Mouse (Mus musculus): Measurements from ENCODE around the gene Slc1a2.

Slc1a2 gene

DNA sequence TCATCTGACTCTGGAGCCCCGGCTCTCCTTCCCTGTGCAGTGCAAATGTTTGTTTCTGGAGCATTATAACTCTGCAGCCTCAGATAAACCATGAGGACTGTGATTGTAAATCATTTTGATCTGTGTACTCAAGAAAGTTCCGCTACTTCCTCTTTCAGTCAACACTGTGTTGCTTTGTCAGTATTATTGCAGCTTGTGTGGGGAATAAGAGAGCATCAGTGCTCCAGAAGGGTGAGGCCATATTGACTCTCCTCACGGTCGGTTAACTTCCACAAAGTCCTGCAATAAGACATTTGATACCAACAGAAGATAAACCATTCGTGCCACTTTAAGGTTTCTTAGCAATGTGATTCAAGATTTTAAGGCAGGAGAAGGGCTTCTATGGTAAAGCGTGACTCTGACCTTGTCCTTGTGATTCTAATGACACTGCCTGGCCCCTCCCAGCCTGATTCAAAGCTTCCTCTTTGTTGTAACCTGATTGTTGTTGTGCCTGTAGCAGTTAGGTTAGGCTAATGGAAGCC lies 156.9 kb downstream of the Slc1a2 start:
- DNase-seq (ENCODE audit: low spot score in 2 of 2), result no peak

DNA sequence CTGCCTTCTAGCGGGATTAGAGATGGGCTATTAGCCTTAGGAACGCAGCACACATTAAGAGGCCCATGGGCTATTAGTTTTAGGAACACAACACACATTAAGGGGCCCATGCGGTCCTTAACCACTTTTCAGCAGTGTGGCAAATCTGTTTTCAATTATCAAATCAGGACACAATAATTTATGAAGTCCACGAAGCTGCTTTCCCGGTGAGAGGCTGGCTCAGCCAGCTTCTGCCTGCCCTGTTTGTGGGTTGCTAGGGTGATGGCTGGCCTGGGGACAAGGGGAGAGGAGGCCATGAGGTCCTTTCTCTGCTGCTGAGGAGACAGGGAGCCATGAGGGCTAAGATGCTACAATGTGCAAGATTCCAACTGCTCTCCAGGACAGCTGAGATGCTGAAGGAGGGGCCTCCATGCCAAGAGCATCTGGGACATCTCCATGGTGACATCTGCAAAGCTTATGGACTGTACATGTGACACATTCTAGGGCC lies 161.8 kb downstream of the Slc1a2 start:
- DNase-seq (ENCODE audit: low spot score in 2 of 2), result no peak

DNA sequence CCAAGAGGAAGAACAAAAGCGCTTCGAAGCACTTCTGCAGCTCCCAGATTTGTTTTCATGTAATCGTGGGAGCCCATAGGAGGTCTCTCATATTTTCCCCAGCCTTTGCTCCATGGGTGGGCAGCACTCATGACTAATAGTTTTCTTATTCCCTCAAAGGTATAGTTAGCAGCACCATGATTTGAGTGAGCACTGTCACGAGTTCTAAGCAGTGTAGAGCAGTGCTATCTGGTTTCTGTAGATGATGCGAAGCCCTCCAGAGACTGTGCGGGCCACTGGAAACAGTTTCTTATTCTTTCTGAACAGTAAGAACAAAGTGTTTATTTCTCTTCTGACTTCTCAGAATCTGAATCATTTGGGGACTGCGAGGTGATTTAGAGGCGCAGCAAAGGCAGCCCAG lies 162.3 kb downstream of the Slc1a2 start:
- no peak for DNase-seq (ENCODE audit: low spot score in 2 of 2)

DNA sequence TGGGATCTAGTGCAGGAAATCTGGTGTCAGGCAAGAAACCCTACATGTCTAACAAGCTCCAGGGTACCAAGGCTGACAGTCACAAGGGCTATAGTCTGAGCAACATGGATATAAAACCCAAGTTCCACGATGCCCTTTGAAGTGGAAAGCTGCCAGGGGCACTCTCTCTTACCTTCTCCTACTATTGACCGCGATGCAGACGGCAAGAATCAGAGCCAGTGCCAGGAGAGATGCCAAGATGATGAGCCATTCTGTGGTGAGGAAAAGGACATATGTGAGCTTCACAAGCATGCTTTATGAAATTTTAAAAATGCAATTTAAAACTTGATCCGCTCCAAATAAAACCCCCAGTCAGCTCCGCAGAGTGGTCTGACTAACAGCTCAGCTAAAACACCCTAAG lies 163.6 kb downstream of the Slc1a2 start:
- no peak for DNase-seq (ENCODE audit: low spot score in 2 of 2)

DNA sequence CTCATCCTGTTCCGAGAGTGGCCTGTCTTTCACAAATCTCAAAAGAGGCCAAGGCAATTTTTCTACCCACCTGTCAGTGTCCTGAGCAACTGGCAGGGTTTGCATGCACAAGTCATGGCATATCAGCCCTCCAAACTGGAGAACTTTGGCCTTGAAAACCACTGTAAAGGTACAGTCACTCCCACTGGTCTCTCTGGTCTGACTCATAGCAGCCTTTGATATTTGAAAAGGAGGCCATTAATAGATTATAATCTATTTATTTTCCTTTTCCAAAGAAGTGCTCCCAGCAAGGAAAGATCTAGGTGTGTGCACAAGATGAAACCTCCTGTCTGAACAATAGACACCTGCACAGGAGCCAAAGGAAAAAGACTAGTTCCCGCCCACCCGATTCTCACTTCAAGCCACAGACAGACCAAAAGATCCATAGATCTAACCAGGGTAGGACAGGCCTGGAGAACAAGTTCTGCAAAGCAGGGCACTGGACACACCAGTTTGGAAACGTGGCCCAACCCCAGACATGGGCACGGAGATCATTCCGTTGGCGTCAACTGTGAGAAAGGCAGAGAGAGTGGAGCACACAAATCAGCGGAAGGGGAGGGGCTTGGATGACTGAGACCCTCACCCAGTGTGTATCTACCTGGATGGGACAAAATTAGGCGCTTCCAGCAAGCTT lies 167.6 kb downstream of the Slc1a2 start:
- DNase-seq (ENCODE audit: low spot score in 2 of 2), result no peak

DNA sequence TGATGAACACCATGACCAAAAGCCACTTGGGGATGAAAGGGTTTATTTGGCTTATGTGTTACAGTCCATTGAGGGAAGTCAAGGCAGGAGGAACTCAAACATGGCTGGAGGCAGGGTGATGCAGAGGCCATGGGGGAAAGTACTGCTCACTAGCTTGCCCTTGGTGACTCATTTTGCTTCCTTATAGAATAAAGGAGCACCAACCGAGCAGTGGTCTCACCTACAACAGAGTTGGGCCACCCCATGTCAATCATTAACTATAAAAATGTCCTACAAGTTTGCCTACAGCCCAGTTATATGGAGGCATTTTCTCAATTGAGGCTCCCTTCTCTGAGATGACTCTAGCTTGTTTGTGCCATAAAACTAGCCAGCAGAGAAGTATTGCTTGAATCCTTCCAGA lies 169.4 kb downstream of the Slc1a2 start:
- DNase-seq (ENCODE audit: low spot score in 2 of 2), result no peak

DNA sequence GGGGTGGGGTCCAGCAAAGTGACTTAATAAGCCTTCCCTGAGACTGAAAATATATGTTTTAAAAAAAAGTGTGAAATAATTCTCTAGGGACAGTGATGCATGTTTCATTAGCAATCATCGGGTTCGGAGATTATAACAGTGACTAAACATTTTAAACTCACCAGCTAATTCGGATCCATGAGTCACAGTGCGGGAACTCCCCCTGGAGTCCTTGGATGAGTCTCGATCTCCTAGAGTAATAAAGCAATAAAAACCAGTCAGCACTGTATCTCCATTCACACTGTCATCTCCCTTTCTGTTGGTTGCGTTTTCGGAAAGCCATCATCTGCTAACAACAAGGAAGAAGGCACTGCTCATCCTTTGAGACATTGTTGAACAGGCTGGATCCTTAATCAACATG lies 169.9 kb downstream of the Slc1a2 start:
- DNase-seq (ENCODE audit: low spot score in 2 of 2), result no peak

DNA sequence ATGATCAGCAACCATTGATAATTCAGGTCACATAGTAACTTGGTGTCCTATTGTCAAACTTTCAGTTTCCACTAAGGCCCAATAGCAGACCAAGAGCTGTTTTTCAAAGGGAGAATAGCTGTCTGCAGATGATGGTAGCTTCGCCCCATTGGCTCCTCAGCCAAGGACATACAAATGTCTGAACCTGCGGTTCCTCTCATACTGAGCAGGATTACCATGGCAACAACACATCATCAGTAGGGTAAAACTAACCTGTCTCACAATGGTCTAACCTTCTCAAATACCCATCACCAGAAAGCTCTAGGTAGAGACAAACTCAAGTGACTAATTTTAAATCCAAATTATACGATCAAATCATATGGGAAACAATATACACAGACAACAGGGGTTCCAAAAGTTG lies 170.7 kb downstream of the Slc1a2 start:
- peak in 1 of 2 experiments; percentile 58 for DNase-seq (ENCODE audit: low spot score in 2 of 2)

DNA sequence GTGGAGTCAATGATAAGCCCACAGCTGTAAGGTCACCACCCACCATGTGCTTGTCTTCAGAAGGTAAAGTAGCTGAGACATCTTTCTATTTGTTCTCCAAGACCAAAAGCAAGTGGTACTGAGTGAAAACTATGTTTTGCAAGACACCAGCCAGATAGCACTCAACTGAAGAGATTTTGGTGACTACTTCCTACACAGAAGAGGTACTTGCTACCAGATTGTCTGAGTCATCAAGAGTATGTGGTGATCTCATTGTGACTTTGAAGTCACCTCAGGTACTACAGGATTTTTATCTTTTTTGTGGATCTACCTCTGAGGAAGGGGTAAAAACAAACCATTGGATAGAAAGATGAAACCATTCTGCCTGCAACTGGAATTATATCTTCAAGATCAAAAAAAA lies 173.1 kb downstream of the Slc1a2 start:
- DNase-seq (ENCODE audit: low spot score in 2 of 2), result no peak

DNA sequence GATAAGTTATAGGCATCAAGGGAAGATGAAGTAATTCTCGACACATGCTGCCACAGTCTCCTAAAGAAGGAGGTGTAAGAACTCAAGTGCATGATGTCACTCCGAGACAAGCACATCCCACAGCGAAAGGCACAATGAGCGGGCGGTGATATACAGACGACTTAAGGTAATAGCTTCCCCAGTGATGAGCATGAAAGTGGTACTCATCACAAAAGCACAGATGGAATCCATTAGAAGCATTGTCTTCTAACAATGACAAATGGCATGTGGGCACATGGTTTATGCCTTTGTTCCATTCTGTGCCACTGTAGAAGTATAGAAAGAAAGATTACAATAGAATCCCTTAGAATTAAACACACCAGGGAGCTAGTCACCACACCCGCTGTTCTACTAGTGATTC lies 179.7 kb downstream of the Slc1a2 start:
- no peak for DNase-seq (ENCODE audit: low spot score in 2 of 2)
